Mouse (Mus musculus): ENCODE data around the gene Erfe. TPM values are rescaled to one million over a fixed set of nuclear protein-coding genes. Genes with fewer than 3 reads are reported as not detected.

The Erfe gene
- total and polyA plus RNA-seq, 2 experiments from 2014 or later = 0.11 to 0.31 TPM

DNA sequence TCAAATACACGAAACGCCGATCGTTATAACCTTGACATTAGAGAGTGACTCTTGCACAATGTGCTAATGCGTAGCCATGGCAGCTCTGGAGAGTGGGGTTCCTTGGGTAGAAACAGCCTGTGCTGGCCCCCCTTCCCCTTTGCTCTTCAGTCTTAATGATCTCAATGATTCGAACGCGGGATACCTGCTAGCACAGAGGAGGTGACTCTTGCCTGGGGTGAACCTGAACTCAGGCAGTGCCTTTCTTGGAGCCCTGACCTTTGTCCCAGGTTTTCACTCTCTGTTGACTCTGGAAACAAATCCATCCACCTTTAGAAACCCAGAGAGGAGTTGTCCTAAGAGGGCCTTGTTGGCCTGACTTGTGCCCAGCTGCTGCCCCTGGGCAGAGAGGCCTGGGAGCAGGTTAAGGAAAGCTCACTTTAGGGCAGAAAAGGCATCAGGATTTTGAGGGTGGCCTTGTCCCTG is 54.4 kb downstream of the Erfe start:
- Histone ChIP-seq H3K27ac (ENCODE audit: low read depth, low read length) (no peak overlapping the region), H3K4me3 (ENCODE audit: low read depth, low read length) (no peak overlapping the region), H3K36me3 (ENCODE audit: insufficient read depth, low read length) (peaks cover 51% of the 10 kb centered on the region; the same call in 1 of the 2 replicates), H3K9me3 (ENCODE audit: low read length) (no peaks in the 10 kb centered on the region), H3K9ac (replicated peaks; ENCODE audit: low read length, poor library complexity, severe bottlenecking) (no peak overlapping the region), H3K27me3 (ENCODE audit: insufficient read depth, low read length) (no peaks in the 10 kb centered on the region), H3K4me2 (ENCODE audit: low read depth, low read length, poor library complexity, severe bottlenecking) (no peak overlapping the region), H3K4me1 (ENCODE audit: insufficient read depth, low read length) (no peaks in the 10 kb centered on the region)
- WGBS = 95% methylated on average over 8 of the region's 8 CpGs
- ATAC-seq (ENCODE audit: low FRiP score) (no peak), DNase-seq (ENCODE audit: low spot score) (no peak)
- TF ChIP-seq CTCF (IDR thresholded peaks at IDR 0.05) = no peak

Other genes with a start within 250 kb of the Erfe start
- gene Rbm44, start 221.3 kb upstream of the Erfe start, total RNA-seq (2014; rRNA removed) = 0.19 TPM in 1 of 2 replicates, not detected in the other
- gene Rbm44, start 221.3 kb upstream of the Erfe start, polyA plus RNA-seq (2015; fragmentation: Nextera tagmentation; extraction: Ambion mirVana) = 0.11 and 0.48 TPM in 2 replicates
- gene Ramp1, start 186.6 kb upstream of the Erfe start, total RNA-seq (2014; rRNA removed) = 16.1 and 22.4 TPM in 2 replicates
- 29.4 and 29.8 TPM in 2 replicates for gene Ramp1, start 186.6 kb upstream of the Erfe start, polyA plus RNA-seq (2015; fragmentation: Nextera tagmentation; extraction: Ambion mirVana)
- 34.3 and 42.5 TPM in 2 replicates for gene Ube2f, start 116.1 kb upstream of the Erfe start, total RNA-seq (2014; rRNA removed)
- 41.2 and 44.8 TPM in 2 replicates for gene Ube2f, start 116.1 kb upstream of the Erfe start, polyA plus RNA-seq (2015; fragmentation: Nextera tagmentation; extraction: Ambion mirVana)
- gene Scly, start 68.1 kb upstream of the Erfe start, total RNA-seq (2014; rRNA removed) = 10.6 and 11.3 TPM in 2 replicates
- gene Scly, start 68.1 kb upstream of the Erfe start, polyA plus RNA-seq (2015; fragmentation: Nextera tagmentation; extraction: Ambion mirVana) = 10.3 and 10.7 TPM in 2 replicates
- 0.19 and 0.27 TPM in 2 replicates for gene Espnl, start 44.4 kb upstream of the Erfe start, total RNA-seq (2014; rRNA removed)
- 0.23 TPM in 2 replicates for gene Espnl, start 44.4 kb upstream of the Erfe start, polyA plus RNA-seq (2015; fragmentation: Nextera tagmentation; extraction: Ambion mirVana)
- 0.09 and 0.16 TPM in 2 replicates for gene Klhl30, start 15.4 kb upstream of the Erfe start, total RNA-seq (2014; rRNA removed)
- gene Klhl30, start 15.4 kb upstream of the Erfe start, polyA plus RNA-seq (2015; fragmentation: Nextera tagmentation; extraction: Ambion mirVana) = 0.10 TPM in 1 of 2 replicates, not detected in the other
- gene Ilkap, start 32.4 kb downstream of the Erfe start, total RNA-seq (2014; rRNA removed) = 58.5 and 97.5 TPM in 2 replicates
- 114 and 116 TPM in 2 replicates for gene Ilkap, start 32.4 kb downstream of the Erfe start, polyA plus RNA-seq (2015; fragmentation: Nextera tagmentation; extraction: Ambion mirVana)
- 105 and 119 TPM in 2 replicates for gene Hes6, start 47.6 kb downstream of the Erfe start, total RNA-seq (2014; rRNA removed)
- 111 and 113 TPM in 2 replicates for gene Hes6, start 47.6 kb downstream of the Erfe start, polyA plus RNA-seq (2015; fragmentation: Nextera tagmentation; extraction: Ambion mirVana)
- 10.5 and 11.3 TPM in 2 replicates for gene Per2, start 92.9 kb downstream of the Erfe start, total RNA-seq (2014; rRNA removed)
- gene Per2, start 92.9 kb downstream of the Erfe start, polyA plus RNA-seq (2015; fragmentation: Nextera tagmentation; extraction: Ambion mirVana) = 3.3 and 3.8 TPM in 2 replicates
- gene Traf3ip1, start 128.2 kb downstream of the Erfe start, total RNA-seq (2014; rRNA removed) = 17.3 and 18.4 TPM in 2 replicates
- 6.1 and 7.0 TPM in 2 replicates for gene Traf3ip1, start 128.2 kb downstream of the Erfe start, polyA plus RNA-seq (2015; fragmentation: Nextera tagmentation; extraction: Ambion mirVana)
- gene Asb1, start 174.1 kb downstream of the Erfe start, total RNA-seq (2014; rRNA removed) = 29.3 and 32.1 TPM in 2 replicates
- 8.6 and 8.8 TPM in 2 replicates for gene Asb1, start 174.1 kb downstream of the Erfe start, polyA plus RNA-seq (2015; fragmentation: Nextera tagmentation; extraction: Ambion mirVana)

All from midbrain, postnatal 0 days (tissue).